Comparison of ENCODE assay signal across 30 mouse cellular contexts in the genomic region with DNA sequence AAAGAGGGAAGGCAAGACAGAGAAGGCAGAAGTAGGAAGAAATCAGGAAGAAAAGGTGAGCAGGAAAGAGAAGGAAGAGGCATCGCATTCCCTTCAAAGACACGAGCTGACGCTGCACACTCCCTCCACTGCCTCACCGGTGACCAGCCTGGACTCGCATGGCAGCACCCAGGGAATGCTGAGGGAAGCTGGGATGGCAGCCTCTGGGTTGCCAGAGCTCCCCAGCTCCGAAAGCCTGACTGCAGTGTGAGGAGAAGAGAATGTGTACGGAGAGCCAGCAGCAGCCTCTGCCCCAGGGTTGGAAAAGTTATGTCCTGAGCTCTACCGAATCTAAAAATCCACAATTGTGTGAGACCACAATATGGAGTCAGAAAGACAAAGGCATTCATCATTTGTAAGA.
DNase-seq lines count a peak whose midpoint lies in the region; ATAC-seq and TF ChIP-seq lines count a peak whose summit lies in the region.
"Had no signal": no experiment of that assay in that cellular context is flagged by ENCODE, and none has a peak within 500 bp of the region (broad histone marks: within the 10 kb centered on the region; RNA-seq: fewer than 3 reads in every experiment).

No protein-coding gene starts in this region.

- peaks cover 6% of the 10 kb centered on the region; the same call in 1 of the 2 replicates for H3K4me1 ChIP-seq in heart, embryonic 10.5 days
- no peaks in the 10 kb centered on the region for H3K4me1 ChIP-seq in kidney, postnatal 0 days (replicated peaks; ENCODE audit: insufficient read depth, low read length)
- no peaks in the 10 kb centered on the region for H3K4me1 ChIP-seq in neural tube, embryonic 15.5 days
- H3K4me1 ChIP-seq: forebrain, embryonic 12.5 days; hindbrain, embryonic 10.5 days; hindbrain, embryonic 15.5 days; limb, embryonic 10.5 days; limb, embryonic 15.5 days; liver, embryonic 13.5 days had no signal

- peaks cover 21% of the 10 kb centered on the region; the same call in 1 of the 2 replicates for H3K36me3 ChIP-seq in heart, embryonic 10.5 days
- H3K36me3 ChIP-seq in kidney, postnatal 0 days (ENCODE audit: insufficient read depth, low read length): 0 out of 2 replicates have a peak, but pooled peaks cover 5% of the 10 kb centered on the region
- peaks cover 35% of the 10 kb centered on the region for H3K36me3 ChIP-seq in neural tube, embryonic 15.5 days

- H3K27me3 ChIP-seq in heart, embryonic 10.5 days (ENCODE audit: insufficient read depth, poor library complexity, severe bottlenecking): no peaks in the 10 kb centered on the region
- no peaks in the 10 kb centered on the region for H3K27me3 ChIP-seq in kidney, postnatal 0 days (ENCODE audit: insufficient read depth, low read length)
- H3K27me3 ChIP-seq in neural tube, embryonic 15.5 days (replicated peaks): no peaks in the 10 kb centered on the region
- H3K27me3 ChIP-seq: forebrain, embryonic 12.5 days; heart, embryonic 13.5 days; hindbrain, embryonic 15.5 days; limb, embryonic 15.5 days; liver, embryonic 13.5 days had no signal

- DNase-seq in heart, embryonic 10.5 days (ENCODE audit: low spot score): peak; percentile 19
- no peak for DNase-seq in heart, postnatal 10 days
- DNase-seq in kidney, adult 8-10 months: peak; percentile 32 to 42
- DNase-seq in kidney, postnatal 0 days (ENCODE audit: low spot score): peak; percentile 64
- peak; percentile 57 to 73 for DNase-seq in kidney, postnatal 4 days
- no peak for DNase-seq in thymus, postnatal 14 days
- DNase-seq in gastrocnemius, adult 18-20 months (ENCODE audit: low spot score): no peak
- DNase-seq: adrenal gland, adult 2 months; adrenal gland, postnatal 36 days; cerebellum, adult 18-20 months; cerebellum, postnatal 14 days; gastrocnemius, postnatal 25 days; heart, adult 18-20 months; heart, postnatal 14 days; layer of hippocampus, postnatal 36 days; liver, embryonic 13.5 days; lung, adult 18-20 months; lung, postnatal 10 days; right cerebral cortex, postnatal 4 days had no signal

- WGBS in heart, embryonic 10.5 days: 88% methylated on average over 8 of the region's 8 CpGs
- WGBS in kidney, postnatal 0 days: 55% methylated on average over 8 of the region's 8 CpGs
- 95% methylated on average over 8 of the region's 8 CpGs for WGBS in neural tube, embryonic 15.5 days

- ATAC-seq in kidney, postnatal 0 days (replicated peaks; ENCODE audit: low FRiP score, low read depth): peak; percentile 86
- no peak for ATAC-seq in neural tube, embryonic 15.5 days (ENCODE audit: low FRiP score)
- ATAC-seq: inflammation-experienced regulatory T-cells, adult 6 months; midbrain, embryonic 16.5 days had no signal

- TF ChIP-seq CTCF in kidney, postnatal 0 days (IDR thresholded peaks at IDR 0.05; ENCODE audit: low read depth): no peak

- intact Hi-C loops in heart, postnatal 10 days (cut with DNase I): no loop called here

- H3K9ac ChIP-seq in kidney, postnatal 0 days (ENCODE audit: low read depth, low read length): no peak overlapping the region
- no peak overlapping the region for H3K9ac ChIP-seq in neural tube, embryonic 15.5 days (replicated peaks)
- H3K9ac ChIP-seq: forebrain, embryonic 12.5 days; heart, embryonic 13.5 days; hindbrain, embryonic 15.5 days; limb, embryonic 15.5 days; liver, embryonic 13.5 days had no signal

- no peaks in the 10 kb centered on the region for H3K9me3 ChIP-seq in heart, embryonic 10.5 days
- no peaks in the 10 kb centered on the region for H3K9me3 ChIP-seq in kidney, postnatal 0 days (replicated peaks; ENCODE audit: low read length)
- H3K9me3 ChIP-seq in neural tube, embryonic 15.5 days (replicated peaks): 0 out of 2 replicates have a peak, but pooled peaks cover 4% of the 10 kb centered on the region
- H3K9me3 ChIP-seq: forebrain, embryonic 12.5 days; heart, embryonic 13.5 days; hindbrain, embryonic 10.5 days; hindbrain, embryonic 15.5 days; limb, embryonic 10.5 days; limb, embryonic 15.5 days; liver, embryonic 13.5 days had no signal

- no peak overlapping the region for H3K27ac ChIP-seq in heart, embryonic 10.5 days
- H3K27ac ChIP-seq in kidney, postnatal 0 days: no peak overlapping the region; the same call in 1 of the 2 replicates
- H3K27ac ChIP-seq in neural tube, embryonic 15.5 days (replicated peaks): no peak overlapping the region
- H3K27ac ChIP-seq: forebrain, embryonic 12.5 days; heart, embryonic 13.5 days; hindbrain, embryonic 10.5 days; hindbrain, embryonic 15.5 days; limb, embryonic 10.5 days; limb, embryonic 15.5 days; liver, embryonic 13.5 days; macrophage; stomach, postnatal 0 days had no signal

- H3K4me3 ChIP-seq in heart, embryonic 10.5 days: no peak overlapping the region
- H3K4me3 ChIP-seq in kidney, postnatal 0 days (replicated peaks; ENCODE audit: low read depth, low read length): no peak overlapping the region
- no peak overlapping the region for H3K4me3 ChIP-seq in neural tube, embryonic 15.5 days (replicated peaks)
- H3K4me3 ChIP-seq: forebrain, embryonic 12.5 days; heart, embryonic 13.5 days; hindbrain, embryonic 10.5 days; hindbrain, embryonic 15.5 days; limb, embryonic 10.5 days; limb, embryonic 15.5 days; liver, embryonic 13.5 days had no signal

- H3K4me2 ChIP-seq in kidney, postnatal 0 days (ENCODE audit: low read length): no peak overlapping the region
- no peak overlapping the region for H3K4me2 ChIP-seq in neural tube, embryonic 15.5 days
- H3K4me2 ChIP-seq: forebrain, embryonic 12.5 days; heart, embryonic 13.5 days; hindbrain, embryonic 15.5 days; limb, embryonic 15.5 days; liver, embryonic 13.5 days had no signal

Comparison
In these comparisons a context has a peak if more than half of its experiments do, and no peak if none do; other contexts are left out.
1. DNase-seq: peak in heart, embryonic 10.5 days (single experiment), kidney, adult 8-10 months (2 of 2), kidney, postnatal 0 days (single experiment) and kidney, postnatal 4 days (2 of 2); none in heart, postnatal 10 days (0 of 2), thymus, postnatal 14 days (single experiment) and gastrocnemius, adult 18-20 months (single experiment).